Mouse (Mus musculus) heart, embryonic 14.5 days (tissue): ENCODE data around the gene Ankrd17. TPM values are rescaled to one million over a fixed set of nuclear protein-coding genes. Genes with fewer than 3 reads are reported as not detected.

Experiments
- ATAC-seq: fragments of 200-750 bp; cut with Nextera tagmentation; 2 replicates; pipeline ENCODE4 v1.8.0; 2017; ENCODE audit warnings: low read depth, moderate TSS enrichment; ENCODE audit not compliant: insufficient number of reproducible peaks, insufficient read depth, low FRiP score
- H3K27ac ChIP-seq, 2 experiments: fragments of 200-500 bp in 1 of 2; fragments of 300-500 bp in 1 of 2; sonication (generic) in 1 of 2; replicated peaks in 1 of 2; 2 replicates each; pipeline ENCODE4 v1.5.1; 2012 to 2014; ENCODE audit warnings: low read depth in 2 of 2, low read length in 2 of 2, control low read depth in 1 of 2, mild to moderate bottlenecking in 1 of 2, mixed read lengths in 1 of 2; ENCODE audit not compliant: control insufficient read depth in 1 of 2, insufficient read depth in 1 of 2
- H3K27me3 ChIP-seq: fragments of 300-500 bp; sonication (generic); 2 replicates; pipeline ENCODE4 v1.6.1; 2014; ENCODE audit warnings: mild to moderate bottlenecking, low read length, control low read depth; ENCODE audit not compliant: control insufficient read depth, insufficient read depth
- H3K36me3 ChIP-seq: fragments of 300-500 bp; sonication (generic); 2 replicates; pipeline ENCODE4 v1.6.1; 2014; ENCODE audit warnings: mild to moderate bottlenecking, control low read depth, low read length, mixed read lengths; ENCODE audit not compliant: control insufficient read depth, insufficient read depth
- H3K4me1 ChIP-seq, 2 experiments: fragments of 200-500 bp in 1 of 2; fragments of 300-500 bp in 1 of 2; sonication (generic) in 1 of 2; 2 replicates each; pipeline ENCODE4 v1.6.1; 2012 to 2014; ENCODE audit warnings: low read length in 2 of 2, control low read depth in 1 of 2, mixed read lengths in 1 of 2; ENCODE audit not compliant: control insufficient read depth in 2 of 2, insufficient read depth in 2 of 2
- H3K4me2 ChIP-seq: fragments of 300-500 bp; sonication (generic); 2 replicates; pipeline ENCODE4 v1.6.1; 2014; ENCODE audit warnings: mild to moderate bottlenecking, low read length
- H3K4me3 ChIP-seq, 2 experiments: fragments of 200-500 bp in 1 of 2; fragments of 300-500 bp in 1 of 2; sonication (generic) in 1 of 2; 2 replicates each; pipeline ENCODE4 v1.5.1; 2012 to 2014; ENCODE audit warnings: low read length in 2 of 2, mild to moderate bottlenecking in 2 of 2, control low read depth in 1 of 2, low read depth in 1 of 2, moderate library complexity in 1 of 2; ENCODE audit not compliant: control insufficient read depth in 1 of 2, insufficient read depth in 1 of 2
- H3K9ac ChIP-seq: fragments of 300-500 bp; sonication (generic); 2 replicates; pipeline ENCODE4 v1.6.1; 2014; ENCODE audit warnings: mild to moderate bottlenecking, low read length
- H3K9me3 ChIP-seq: fragments of 300-500 bp; sonication (generic); 2 replicates; pipeline ENCODE4 v1.6.1; 2016; ENCODE audit warnings: low read length, control low read depth; ENCODE audit not compliant: control insufficient read depth
- WGBS: fragments of 180-500 bp; shearing (Covaris S2); extraction: QIAGEN DNeasy Blood & Tissue Kit; methylation state at CpG from one replicate; pipeline ENCODE4 v1.1.7; 2014; 5-methylcytosine and 5-hydroxymethylcytosine counted together
- polyA plus RNA-seq: library from polyadenylated mRNA; unstranded; fragments of >200 nt; fragmentation: Nextera tagmentation; extraction: Ambion mirVana; gene quantifications from 2 replicates; pipeline ENCODE4 v1.2.1, GENCODE M21; 2014

Ankrd17 gene
- polyA plus RNA-seq, 1 experiment from 2014 or later, result 26.2 TPM

DNA sequence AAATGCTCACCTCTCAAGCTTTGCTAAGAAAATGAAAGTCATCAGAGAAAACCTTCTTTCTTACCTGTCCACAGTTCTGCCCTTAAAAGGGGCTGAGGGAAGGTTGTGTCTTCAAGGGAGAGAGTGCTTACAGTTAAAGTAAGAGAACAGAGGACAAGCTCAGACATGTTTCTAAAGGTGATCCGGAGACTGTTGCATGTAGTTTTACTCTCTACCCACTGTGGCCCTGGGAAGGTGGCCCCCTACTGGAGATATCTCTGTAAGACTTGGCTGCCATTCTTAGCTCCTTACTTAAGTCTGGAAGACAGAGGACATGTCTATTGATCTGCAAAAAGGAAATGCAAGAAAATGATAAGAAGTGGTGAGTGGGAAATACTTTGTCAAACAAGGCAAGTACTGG, 16.7 kb upstream of the Ankrd17 start:
- H3K4me2 ChIP-seq, result no peak overlapping the region
- ATAC-seq, result no peak
- H3K27me3 ChIP-seq, result no peaks in the 10 kb centered on the region
- no peaks in the 10 kb centered on the region for H3K4me1 ChIP-seq
- no peak overlapping the region for H3K9ac ChIP-seq
- H3K4me3 ChIP-seq, result no peak overlapping the region
- no peak overlapping the region for H3K27ac ChIP-seq
- H3K36me3 ChIP-seq, result no peaks in the 10 kb centered on the region
- H3K9me3 ChIP-seq, result no peaks in the 10 kb centered on the region
- WGBS, result 43% methylated on average over 1 of the region's 1 CpGs

DNA sequence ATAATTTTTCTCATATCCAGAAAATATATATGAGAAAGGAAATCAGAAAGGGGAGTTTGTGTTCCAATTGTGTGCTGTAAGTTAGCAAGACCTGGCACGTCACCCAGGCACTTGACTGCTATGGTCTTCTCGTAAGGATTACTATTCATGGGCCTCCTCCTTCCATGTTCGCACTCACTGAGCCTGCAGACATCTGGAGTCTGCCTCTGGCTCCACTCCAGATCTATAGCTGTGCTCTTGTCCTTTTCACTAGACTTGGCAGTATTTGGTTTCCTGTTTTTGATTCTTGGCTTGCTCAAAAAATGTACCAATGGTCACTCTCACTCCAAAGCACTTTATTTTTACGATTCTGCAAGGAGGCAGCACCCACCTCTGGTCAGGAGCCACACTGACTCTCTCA, 15.1 kb upstream of the Ankrd17 start:
- no peak overlapping the region for H3K9ac ChIP-seq
- no peaks in the 10 kb centered on the region for H3K4me1 ChIP-seq
- no peak for ATAC-seq
- 38% methylated on average over 4 of the region's 4 CpGs for WGBS
- no peak overlapping the region for H3K27ac ChIP-seq
- no peaks in the 10 kb centered on the region for H3K27me3 ChIP-seq
- no peaks in the 10 kb centered on the region for H3K9me3 ChIP-seq
- no peaks in the 10 kb centered on the region for H3K36me3 ChIP-seq
- no peak overlapping the region for H3K4me2 ChIP-seq
- no peak overlapping the region for H3K4me3 ChIP-seq

DNA sequence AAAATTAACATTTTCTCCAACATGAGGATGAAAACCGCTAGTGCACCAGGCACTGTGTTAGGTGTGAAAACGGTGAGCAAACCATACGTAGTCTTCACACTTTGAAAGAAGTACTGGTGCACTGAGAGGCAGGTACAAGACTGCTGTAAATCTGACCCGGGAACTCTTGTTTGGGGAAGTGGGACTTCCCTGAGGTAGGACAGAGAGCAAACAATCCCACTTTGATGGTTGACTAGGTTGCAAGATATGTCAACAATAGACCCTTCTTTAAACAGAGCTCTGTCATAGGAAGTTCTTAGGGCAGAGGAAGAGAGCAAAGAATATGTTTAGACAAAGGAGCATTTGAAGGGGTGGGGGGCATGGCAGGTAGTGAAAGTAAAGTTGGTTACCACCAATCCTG, 7.3 kb upstream of the Ankrd17 start:
- H3K36me3 ChIP-seq, result no peaks in the 10 kb centered on the region
- H3K27me3 ChIP-seq, result no peaks in the 10 kb centered on the region
- WGBS, result 86% methylated on average over 4 of the region's 4 CpGs
- no peak overlapping the region for H3K4me2 ChIP-seq
- no peak overlapping the region for H3K4me3 ChIP-seq
- H3K9me3 ChIP-seq, result 0 out of 2 replicates have a peak, but pooled peaks cover 4% of the 10 kb centered on the region
- no peak for ATAC-seq
- no peak overlapping the region for H3K27ac ChIP-seq
- H3K9ac ChIP-seq, result no peak overlapping the region
- no peaks in the 10 kb centered on the region for H3K4me1 ChIP-seq

DNA sequence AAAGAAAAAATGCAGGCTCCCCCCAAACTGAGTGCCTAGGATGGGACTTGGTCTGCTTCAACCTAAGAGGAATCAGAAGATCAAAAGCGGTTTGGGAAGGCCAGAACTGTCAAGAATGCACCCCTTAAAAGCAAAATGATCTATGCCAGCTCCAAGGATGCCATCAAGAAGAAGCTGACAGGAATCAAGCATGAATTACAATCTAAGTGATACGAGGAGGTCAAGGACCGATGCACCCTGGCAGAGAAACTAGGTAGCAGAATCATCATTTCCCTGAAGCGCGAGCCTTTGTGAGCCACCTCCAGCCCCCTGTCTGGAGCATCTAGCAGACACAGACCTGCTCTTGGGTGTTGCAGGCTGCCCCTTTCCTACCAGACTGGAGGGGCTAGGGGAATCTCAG, 4.0 kb upstream of the Ankrd17 start:
- 75% methylated on average over 5 of the region's 5 CpGs for WGBS
- Histone ChIP-seq H3K9ac (no peak overlapping the region), H3K27me3 (no peaks in the 10 kb centered on the region), H3K4me3 (no peak overlapping the region), H3K27ac (no peak overlapping the region), H3K4me1 (peaks cover 0 to 12% of the 10 kb centered on the region in 2 experiments; a peak in 2 of 4 replicates), H3K36me3 (no peaks in the 10 kb centered on the region), H3K9me3 (0 out of 2 replicates have a peak, but pooled peaks cover 4% of the 10 kb centered on the region), H3K4me2 (no peak overlapping the region)
- ATAC-seq, result no peak

DNA sequence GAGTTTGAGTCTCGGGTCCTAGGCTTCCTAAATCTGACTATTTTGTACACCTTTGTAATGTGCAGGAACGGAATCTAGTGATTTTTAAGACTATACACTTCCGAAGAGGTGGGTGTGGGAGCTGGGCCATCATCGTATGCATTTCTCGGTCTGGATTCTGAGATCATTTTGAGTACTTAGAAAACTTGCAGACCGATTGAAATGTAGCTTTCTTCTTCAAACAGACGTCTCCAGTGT, 608 bp upstream of the Ankrd17 start, which contains the start of gene Gm9958:
Gene Gm9958 (plus strand): TSS at position 138 of the 237 bp plus-strand sequence.
- Histone ChIP-seq H3K9me3 (0 out of 2 replicates have a peak, but pooled peaks cover 4% of the 10 kb centered on the region), H3K36me3 (peaks cover 15% of the 10 kb centered on the region), H3K4me2 (peak within 1 kb of the TSS; percentile 82), H3K9ac (peak within 1 kb of the TSS; percentile 100), H3K27me3 (no peaks in the 10 kb centered on the region), H3K4me3 (peak within 1 kb of the TSS; percentile 76 to 97), H3K4me1 (peaks cover 0 to 30% of the 10 kb centered on the region in 2 experiments; a peak in 3 of 4 replicates), H3K27ac (peak within 1 kb of the TSS; percentile 100)
- ATAC-seq, result no peak
- WGBS, result 1% methylated on average over 7 of the region's 7 CpGs

DNA sequence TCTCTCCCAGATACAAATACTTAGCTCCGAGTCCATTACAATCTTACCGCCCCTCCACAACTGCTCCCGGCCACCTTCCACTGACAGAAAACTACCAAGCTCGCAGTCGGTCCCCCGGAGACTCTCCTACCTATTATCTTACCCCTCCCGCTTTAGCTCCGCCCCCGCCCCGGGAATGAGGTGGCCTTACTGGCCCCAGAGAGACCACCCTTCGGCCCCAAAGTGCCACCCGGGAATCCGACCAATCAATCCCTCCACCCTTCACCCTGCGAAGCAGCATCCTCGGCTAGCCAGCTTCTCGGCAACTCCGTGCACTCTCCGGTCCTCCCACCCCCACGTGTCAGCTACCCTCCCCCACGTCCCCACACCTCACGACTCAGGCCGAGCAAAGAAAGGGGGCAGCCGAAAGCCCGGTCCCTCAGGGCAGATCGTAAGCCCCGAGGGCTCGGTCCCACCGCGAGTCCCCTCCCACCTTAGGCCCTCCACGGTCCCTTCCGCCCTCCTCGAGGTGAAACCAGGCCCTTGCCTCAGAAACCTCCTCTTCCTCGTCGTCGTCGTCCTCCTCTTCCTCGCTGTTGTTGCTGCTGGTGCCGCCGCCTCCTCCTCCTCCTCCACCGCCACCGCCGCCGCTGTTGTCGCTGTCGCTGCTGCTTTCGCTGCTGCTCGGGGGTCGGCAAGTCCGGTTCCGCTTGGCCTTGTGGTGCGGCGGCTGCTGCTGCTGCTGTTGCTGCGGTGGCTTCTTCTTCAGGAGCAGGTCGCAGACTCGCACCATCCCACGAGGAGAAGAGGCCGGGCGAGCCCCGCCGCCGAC, 1.0 kb downstream of the Ankrd17 start:
- peak overlapping the region; percentile 82 for H3K4me2 ChIP-seq
- WGBS, result 1% methylated on average over 51 of the region's 61 CpGs
- no peaks in the 10 kb centered on the region for H3K9me3 ChIP-seq
- peaks cover 0 to 30% of the 10 kb centered on the region in 2 experiments; a peak in 3 of 4 replicates for H3K4me1 ChIP-seq
- peaks cover 15% of the 10 kb centered on the region for H3K36me3 ChIP-seq
- peak overlapping the region; percentile 76 to 97 for H3K4me3 ChIP-seq
- peak overlapping the region; percentile 79 to 100 for H3K27ac ChIP-seq
- H3K9ac ChIP-seq, result peak overlapping the region; percentile 100
- no peaks in the 10 kb centered on the region for H3K27me3 ChIP-seq
- ATAC-seq, result peak; percentile 36; the same call in 1 of the 2 replicates

DNA sequence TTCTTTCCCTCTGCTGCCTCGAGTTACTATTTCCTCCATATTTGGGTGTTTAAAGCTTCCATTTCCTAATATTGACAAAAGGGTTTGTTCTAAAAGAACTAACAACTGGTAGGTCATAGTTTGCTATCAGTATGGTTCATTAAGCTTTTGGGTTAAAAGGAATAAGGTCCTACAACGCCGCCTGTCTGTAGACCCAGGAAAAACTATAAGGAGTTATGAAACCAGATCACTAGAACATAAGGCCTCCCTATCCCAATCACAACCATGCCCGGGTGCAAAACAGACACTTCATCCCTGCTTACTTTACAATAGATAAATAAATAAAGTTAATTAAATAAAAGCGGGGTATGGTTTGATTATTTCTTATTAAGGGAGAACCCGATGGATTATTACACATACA, 1.9 kb downstream of the Ankrd17 start:
- 3% methylated on average over 6 of the region's 6 CpGs for WGBS
- no peaks in the 10 kb centered on the region for H3K27me3 ChIP-seq

More for the DNA sequence above, 1.9 kb downstream of the Ankrd17 start:
- no peak for ATAC-seq
- H3K27ac ChIP-seq, result peak overlapping the region in 1 of 2 experiments; percentile 100; a peak in 1 of 4 replicates
- H3K4me2 ChIP-seq, result peak overlapping the region; percentile 82
- H3K36me3 ChIP-seq, result peaks cover 22% of the 10 kb centered on the region
- peaks cover 0 to 30% of the 10 kb centered on the region in 2 experiments; a peak in 3 of 4 replicates for H3K4me1 ChIP-seq
- peak overlapping the region; percentile 76 to 97; a peak in 3 of 4 replicates for H3K4me3 ChIP-seq
- H3K9ac ChIP-seq, result peak overlapping the region; percentile 100
- no peaks in the 10 kb centered on the region for H3K9me3 ChIP-seq
